Mouse (Mus musculus) kidney, embryonic 15.5 days (tissue): ENCODE data around the gene 2610528J11Rik. TPM values are rescaled to one million over a fixed set of nuclear protein-coding genes. Genes with fewer than 3 reads are reported as not detected.

ENCODE experiments used
- ATAC-seq: fragments of 200-750 bp; cut with Nextera tagmentation; replicated peaks from 2 replicates; pipeline ENCODE4 v1.8.0; 2017; ENCODE audit warnings: moderate TSS enrichment; ENCODE audit not compliant: low FRiP score
- H3K27ac ChIP-seq: fragments of 300-500 bp; sonication (generic); 2 replicates; pipeline ENCODE4 v1.5.1; 2015; ENCODE audit warnings: mild to moderate bottlenecking, inconsistent platforms
- H3K27me3 ChIP-seq: fragments of 300-500 bp; sonication (generic); 2 replicates; pipeline ENCODE4 v1.6.1; 2015; ENCODE audit warnings: inconsistent platforms
- H3K36me3 ChIP-seq: fragments of 300-500 bp; sonication (generic); 2 replicates; pipeline ENCODE4 v1.6.1; 2015; ENCODE audit warnings: inconsistent platforms
- H3K4me1 ChIP-seq: fragments of 300-500 bp; sonication (generic); 2 replicates; pipeline ENCODE4 v1.6.1; 2015; ENCODE audit warnings: inconsistent platforms
- H3K4me2 ChIP-seq: fragments of 300-500 bp; sonication (generic); 2 replicates; pipeline ENCODE4 v1.6.1; 2015; ENCODE audit warnings: moderate library complexity, mild to moderate bottlenecking, inconsistent platforms
- H3K4me3 ChIP-seq: fragments of 300-500 bp; sonication (generic); replicated peaks from 2 replicates; pipeline ENCODE4 v1.5.1; 2015; ENCODE audit warnings: mild to moderate bottlenecking, inconsistent platforms
- H3K9ac ChIP-seq: fragments of 300-500 bp; sonication (generic); 2 replicates; pipeline ENCODE4 v1.6.1; 2015; ENCODE audit warnings: mild to moderate bottlenecking, inconsistent platforms
- H3K9me3 ChIP-seq: fragments of 300-500 bp; sonication (generic); replicated peaks from 2 replicates; pipeline ENCODE4 v1.6.1; 2016; ENCODE audit warnings: inconsistent platforms
- WGBS: fragments of 180-500 bp; shearing (Covaris S2); methylation state at CpG from one replicate; pipeline ENCODE4 v1.1.7; 2015; ENCODE audit warnings: mixed read lengths; 5-methylcytosine and 5-hydroxymethylcytosine counted together
- polyA plus RNA-seq: library from polyadenylated mRNA; unstranded; fragments of >200 nt; fragmentation: Nextera tagmentation; extraction: Ambion mirVana; gene quantifications from 2 replicates; pipeline ENCODE4 v1.2.1, GENCODE M21; 2015

2610528J11Rik gene
- polyA plus RNA-seq, 1 experiment from 2014 or later: 21.7 TPM

GRCm38 (mm10) chr4:118571441-118571840 is 44.6 kb downstream of the 2610528J11Rik start:
- H3K27me3 ChIP-seq: peaks cover 9% of the 10 kb centered on the region; the same call in 1 of the 2 replicates
- H3K4me3 ChIP-seq: no peak overlapping the region
- no peak overlapping the region for H3K4me2 ChIP-seq
- no peak overlapping the region for H3K9ac ChIP-seq
- WGBS: 83% methylated on average over 15 of the region's 15 CpGs
- no peak for ATAC-seq
- no peak overlapping the region for H3K27ac ChIP-seq
- no peaks in the 10 kb centered on the region for H3K9me3 ChIP-seq
- H3K4me1 ChIP-seq: no peaks in the 10 kb centered on the region
- no peaks in the 10 kb centered on the region for H3K36me3 ChIP-seq

DNA sequence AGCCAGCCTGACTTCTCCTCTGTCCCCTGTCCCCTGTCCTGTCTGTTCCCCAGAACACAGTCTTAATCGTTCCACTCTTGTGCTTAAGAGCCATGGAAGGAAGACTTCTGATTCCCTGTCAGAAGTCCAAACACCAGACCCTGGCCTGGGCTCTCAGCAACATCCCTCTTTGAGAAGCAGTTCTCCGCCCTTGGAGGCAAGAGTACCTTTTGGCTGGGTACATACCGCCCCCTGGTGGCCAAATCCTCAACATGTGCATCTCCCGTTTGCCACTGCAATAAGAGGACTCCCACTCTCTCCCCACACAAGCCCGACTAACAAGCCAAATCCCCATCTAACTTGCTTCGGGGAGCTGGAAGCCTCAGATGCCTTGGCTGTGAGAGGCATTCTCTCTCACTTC is 49.3 kb downstream of the 2610528J11Rik start:
- peaks cover 17% of the 10 kb centered on the region; the same call in 1 of the 2 replicates for H3K27me3 ChIP-seq
- no peak overlapping the region for H3K4me3 ChIP-seq
- H3K9ac ChIP-seq: no peak overlapping the region
- H3K36me3 ChIP-seq: no peaks in the 10 kb centered on the region
- H3K4me1 ChIP-seq: no peaks in the 10 kb centered on the region
- no peak overlapping the region for H3K27ac ChIP-seq
- H3K4me2 ChIP-seq: no peak overlapping the region
- ATAC-seq: 0 out of 2 replicates have a peak, but pooled peaks have one; percentile 22
- WGBS: 12% methylated on average over 6 of the region's 6 CpGs
- no peaks in the 10 kb centered on the region for H3K9me3 ChIP-seq

DNA sequence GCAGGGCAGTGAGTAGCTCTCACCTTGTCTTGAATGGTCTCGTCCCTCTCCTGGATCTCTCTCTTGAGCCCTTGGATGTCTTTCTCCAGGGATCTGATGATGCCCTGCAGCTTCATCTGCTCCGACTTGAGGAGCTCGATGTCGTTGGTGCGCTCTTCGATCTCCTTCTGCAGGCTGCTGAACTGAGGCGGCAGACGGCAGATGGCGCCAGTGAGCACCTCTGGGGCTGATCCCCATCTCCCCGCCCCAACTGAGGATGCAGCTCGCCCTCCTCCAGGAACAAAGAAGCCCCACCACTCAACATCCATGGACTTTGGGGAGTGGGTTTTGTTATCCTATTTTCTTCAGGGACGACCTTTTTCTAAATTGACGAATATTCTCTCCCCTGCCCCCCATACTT is 52.5 kb downstream of the 2610528J11Rik start:
- H3K9ac ChIP-seq: no peak overlapping the region
- peaks cover 10% of the 10 kb centered on the region; the same call in 1 of the 2 replicates for H3K27me3 ChIP-seq
- ATAC-seq: no peak
- H3K36me3 ChIP-seq: no peaks in the 10 kb centered on the region
- 52% methylated on average over 13 of the region's 13 CpGs for WGBS
- H3K4me1 ChIP-seq: peaks cover 5% of the 10 kb centered on the region; the same call in 1 of the 2 replicates
- H3K4me3 ChIP-seq: no peak overlapping the region
- 0 out of 2 replicates have a peak, but pooled peaks cover under 1% of the 10 kb centered on the region for H3K9me3 ChIP-seq
- no peak overlapping the region for H3K4me2 ChIP-seq
- H3K27ac ChIP-seq: no peak overlapping the region

Other genes with a start within 250 kb of the 2610528J11Rik start
- 64.2 and 64.4 TPM in 2 replicates for gene Ptprf, start 235.6 kb upstream of the 2610528J11Rik start, polyA plus RNA-seq
- gene Szt2, start 117.7 kb upstream of the 2610528J11Rik start, polyA plus RNA-seq: 7.0 and 8.5 TPM in 2 replicates
- gene Med8, start 117.7 kb upstream of the 2610528J11Rik start, polyA plus RNA-seq: 100 and 101 TPM in 2 replicates
- 93.5 and 104 TPM in 2 replicates for gene Elovl1, start 98.9 kb upstream of the 2610528J11Rik start, polyA plus RNA-seq
- gene Cdc20, start 89.6 kb upstream of the 2610528J11Rik start, polyA plus RNA-seq: 255 and 275 TPM in 2 replicates
- 0.32 and 0.40 TPM in 2 replicates for gene Mpl, start 69.5 kb upstream of the 2610528J11Rik start, polyA plus RNA-seq
- gene Tie1, start 36.9 kb upstream of the 2610528J11Rik start, polyA plus RNA-seq: 48.1 and 53.8 TPM in 2 replicates
- 5.6 and 6.7 TPM in 2 replicates for gene Tmem125, start 17.0 kb downstream of the 2610528J11Rik start, polyA plus RNA-seq
- gene Cfap57, start 93.8 kb downstream of the 2610528J11Rik start, polyA plus RNA-seq: 0.21 and 0.22 TPM in 2 replicates
- 148 and 163 TPM in 2 replicates for gene Ebna1bp2, start 93.8 kb downstream of the 2610528J11Rik start, polyA plus RNA-seq
- gene Olfr62, start 132.0 kb downstream of the 2610528J11Rik start, polyA plus RNA-seq: not detected in 2 replicates
- 0.09 and 0.23 TPM in 2 replicates for gene Olfr1342, start 165.8 kb downstream of the 2610528J11Rik start, polyA plus RNA-seq
- gene Olfr1341, start 176.5 kb downstream of the 2610528J11Rik start, polyA plus RNA-seq: not detected in 2 replicates
- gene Olfr1340, start 193.1 kb downstream of the 2610528J11Rik start, polyA plus RNA-seq: not detected in 2 replicates
- gene Olfr1339, start 205.2 kb downstream of the 2610528J11Rik start, polyA plus RNA-seq: not detected in 2 replicates
- gene Olfr1338, start 231.7 kb downstream of the 2610528J11Rik start, polyA plus RNA-seq: not detected in 2 replicates